Mouse (Mus musculus): ENCODE measurements around the gene Gm49673.
"Not testable (repeated sequence)": the region's sequence is repeated elsewhere in the genome, so short reads cannot be mapped to it uniquely, and the experiment has no call there.

Gm49673 gene

GRCm38 (mm10) chr17:8046178-8046577 lies 101.4 kb downstream of the Gm49673 start:
- in situ Hi-C loops (cut with MboI; ENCODE audit: low sequenced_read_pairs): not testable (repeated sequence)

- in situ Hi-C loops (cut with MboI; ENCODE audit: low sequenced_read_pairs): not testable (repeated sequence)
Observed at GRCm38 (mm10) chr17:8041197-8041596, 106.4 kb downstream of the Gm49673 start.

GRCm38 (mm10) chr17:8039916-8040635 lies 107.5 kb downstream of the Gm49673 start:
- in situ Hi-C loops (cut with MboI; ENCODE audit: low sequenced_read_pairs): not testable (repeated sequence)

GRCm38 (mm10) chr17:8036976-8037375 lies 110.6 kb downstream of the Gm49673 start:
- in situ Hi-C loops (cut with MboI; ENCODE audit: low sequenced_read_pairs): not testable (repeated sequence)

Measured in CH12F3 (cell line).